Mouse (Mus musculus): ENCODE results near the gene Siglec1. TPM values are rescaled to one million over a fixed set of nuclear protein-coding genes. Genes with fewer than 3 reads are reported as not detected.
A peak's percentile ranks its signal among the peaks of the same experiment; 100 is the strongest.
"Not testable (repeated sequence)": the region's sequence is repeated elsewhere in the genome, so short reads cannot be mapped to it uniquely, and the experiment has no call there.

Siglec1 gene
- polyA plus RNA-seq, 1 experiment from 2014 or later = 0.04 TPM

- not testable (repeated sequence) for H3K4me2 ChIP-seq (ENCODE audit: low read depth); H3K9ac ChIP-seq (ENCODE audit: low read length); H3K4me3 ChIP-seq (ENCODE audit: low read depth, low read length); H3K27ac ChIP-seq (ENCODE audit: low read depth, low read length); H3K27me3 ChIP-seq (ENCODE audit: control insufficient read depth, insufficient read depth, low read length); DNase-seq (ENCODE audit: low spot score); H3K9me3 ChIP-seq (ENCODE audit: control insufficient read depth, low read length); H3K4me1 ChIP-seq (ENCODE audit: control insufficient read depth, insufficient read depth, low read length); ATAC-seq (ENCODE audit: insufficient read depth, low FRiP score, low TSS enrichment); H3K36me3 ChIP-seq (ENCODE audit: control insufficient read depth, insufficient read depth, low read length)
- 60% methylated on average over 4 of the region's 4 CpGs for whole genome bisulfite sequencing
These were observed 18.5 kb upstream of the Siglec1 start for GRCm38 (mm10) chr2:131105061-131105460.

- 91% methylated on average over 4 of the region's 4 CpGs for WGBS
- Histone ChIP-seq H3K4me3 (ENCODE audit: low read depth, low read length) (no peak overlapping the region), H3K9me3 (ENCODE audit: control insufficient read depth, low read length) (no peaks in the 10 kb centered on the region), H3K4me2 (ENCODE audit: low read depth) (no peak overlapping the region), H3K36me3 (ENCODE audit: control insufficient read depth, insufficient read depth, low read length) (no peaks in the 10 kb centered on the region), H3K9ac (ENCODE audit: low read length) (no peak overlapping the region), H3K27me3 (ENCODE audit: control insufficient read depth, insufficient read depth, low read length) (no peaks in the 10 kb centered on the region), H3K4me1 (ENCODE audit: control insufficient read depth, insufficient read depth, low read length) (no peaks in the 10 kb centered on the region), H3K27ac (ENCODE audit: low read depth, low read length) (no peak overlapping the region)
- DNase-seq (ENCODE audit: low spot score) = no peak
- ATAC-seq (ENCODE audit: insufficient read depth, low FRiP score, low TSS enrichment) = no peak
These were observed 17.5 kb upstream of the Siglec1 start for GRCm38 (mm10) chr2:131104021-131104420.

- H3K27ac ChIP-seq (ENCODE audit: low read depth, low read length) = no peak overlapping the region
- no peak for DNase-seq (ENCODE audit: low spot score)
- H3K9me3 ChIP-seq (ENCODE audit: control insufficient read depth, low read length) = no peaks in the 10 kb centered on the region
- no peaks in the 10 kb centered on the region for H3K36me3 ChIP-seq (ENCODE audit: control insufficient read depth, insufficient read depth, low read length)
- no peak overlapping the region for H3K9ac ChIP-seq (ENCODE audit: low read length)
- no peak for ATAC-seq (ENCODE audit: insufficient read depth, low FRiP score, low TSS enrichment)
- no peak overlapping the region for H3K4me3 ChIP-seq (ENCODE audit: low read depth, low read length)
- H3K4me1 ChIP-seq (ENCODE audit: control insufficient read depth, insufficient read depth, low read length) = no peaks in the 10 kb centered on the region
- no peak overlapping the region for H3K4me2 ChIP-seq (ENCODE audit: low read depth)
- 59% methylated on average over 3 of the region's 3 CpGs for WGBS
- no peaks in the 10 kb centered on the region for H3K27me3 ChIP-seq (ENCODE audit: control insufficient read depth, insufficient read depth, low read length)
These were observed 15.0 kb upstream of the Siglec1 start for GRCm38 (mm10) chr2:131101530-131101929.

GRCm38 (mm10) chr2:131097087-131097486 is 10.5 kb upstream of the Siglec1 start:
- H3K27ac ChIP-seq (ENCODE audit: low read depth, low read length) = no peak overlapping the region

GRCm38 (mm10) chr2:131096101-131096795 is 9.7 kb upstream of the Siglec1 start:
- no peak overlapping the region for H3K4me3 ChIP-seq (ENCODE audit: low read depth, low read length)
- H3K4me2 ChIP-seq (ENCODE audit: low read depth) = no peak overlapping the region
- no peak overlapping the region for H3K27ac ChIP-seq (ENCODE audit: low read depth, low read length)
- whole genome bisulfite sequencing = 11% methylated on average over 9 of the region's 9 CpGs
- peak overlapping the region; percentile 12; the same call in 1 of the 2 replicates for H3K9ac ChIP-seq (ENCODE audit: low read length)
- no peaks in the 10 kb centered on the region for H3K4me1 ChIP-seq (ENCODE audit: control insufficient read depth, insufficient read depth, low read length)
- peak; percentile 56 for DNase-seq (ENCODE audit: low spot score)
- H3K36me3 ChIP-seq (ENCODE audit: control insufficient read depth, insufficient read depth, low read length) = no peaks in the 10 kb centered on the region
- H3K9me3 ChIP-seq (ENCODE audit: control insufficient read depth, low read length) = no peaks in the 10 kb centered on the region
- no peaks in the 10 kb centered on the region for H3K27me3 ChIP-seq (ENCODE audit: control insufficient read depth, insufficient read depth, low read length)
- peak; percentile 61 for ATAC-seq (ENCODE audit: insufficient read depth, low FRiP score, low TSS enrichment)

More at GRCm38 (mm10) chr2:131097087-131097486, 10.5 kb upstream of the Siglec1 start:
- Histone ChIP-seq H3K4me3 (ENCODE audit: low read depth, low read length) (no peak overlapping the region), H3K9me3 (ENCODE audit: control insufficient read depth, low read length) (no peaks in the 10 kb centered on the region), H3K4me1 (ENCODE audit: control insufficient read depth, insufficient read depth, low read length) (no peaks in the 10 kb centered on the region), H3K9ac (ENCODE audit: low read length) (no peak overlapping the region; the same call in 1 of the 2 replicates), H3K36me3 (ENCODE audit: control insufficient read depth, insufficient read depth, low read length) (no peaks in the 10 kb centered on the region), H3K27me3 (ENCODE audit: control insufficient read depth, insufficient read depth, low read length) (no peaks in the 10 kb centered on the region), H3K4me2 (ENCODE audit: low read depth) (no peak overlapping the region)
- ATAC-seq (ENCODE audit: insufficient read depth, low FRiP score, low TSS enrichment) = no peak
- 80% methylated on average over 4 of the region's 4 CpGs for WGBS
- DNase-seq (ENCODE audit: low spot score) = no peak

GRCm38 (mm10) chr2:131094823-131095222 is 8.3 kb upstream of the Siglec1 start:
- Histone ChIP-seq H3K9me3 (ENCODE audit: control insufficient read depth, low read length) (no peaks in the 10 kb centered on the region), H3K27me3 (ENCODE audit: control insufficient read depth, insufficient read depth, low read length) (no peaks in the 10 kb centered on the region), H3K27ac (ENCODE audit: low read depth, low read length) (no peak overlapping the region), H3K36me3 (ENCODE audit: control insufficient read depth, insufficient read depth, low read length) (no peaks in the 10 kb centered on the region), H3K9ac (ENCODE audit: low read length) (no peak overlapping the region), H3K4me2 (ENCODE audit: low read depth) (no peak overlapping the region), H3K4me3 (ENCODE audit: low read depth, low read length) (no peak overlapping the region), H3K4me1 (ENCODE audit: control insufficient read depth, insufficient read depth, low read length) (no peaks in the 10 kb centered on the region)
- no peak for ATAC-seq (ENCODE audit: insufficient read depth, low FRiP score, low TSS enrichment)
- peak; percentile 80 for DNase-seq (ENCODE audit: low spot score)
- 0% methylated on average over 1 of the region's 1 CpGs for WGBS

GRCm38 (mm10) chr2:131093577-131093976 is 7.0 kb upstream of the Siglec1 start:
- Histone ChIP-seq H3K4me2 (ENCODE audit: low read depth) (no peak overlapping the region), H3K27ac (ENCODE audit: low read depth, low read length) (no peak overlapping the region), H3K9me3 (ENCODE audit: control insufficient read depth, low read length) (no peaks in the 10 kb centered on the region), H3K4me3 (ENCODE audit: low read depth, low read length) (no peak overlapping the region), H3K4me1 (ENCODE audit: control insufficient read depth, insufficient read depth, low read length) (no peaks in the 10 kb centered on the region), H3K36me3 (ENCODE audit: control insufficient read depth, insufficient read depth, low read length) (no peaks in the 10 kb centered on the region), H3K9ac (ENCODE audit: low read length) (no peak overlapping the region), H3K27me3 (ENCODE audit: control insufficient read depth, insufficient read depth, low read length) (no peaks in the 10 kb centered on the region)
- WGBS = 85% methylated on average over 5 of the region's 5 CpGs
- no peak for DNase-seq (ENCODE audit: low spot score)
- no peak for ATAC-seq (ENCODE audit: insufficient read depth, low FRiP score, low TSS enrichment)

- no peak for DNase-seq (ENCODE audit: low spot score)
- no peak overlapping the region for H3K4me2 ChIP-seq (ENCODE audit: low read depth)
- WGBS = 78% methylated on average over 3 of the region's 3 CpGs
These were observed 4.3 kb upstream of the Siglec1 start for GRCm38 (mm10) chr2:131090852-131091251.

GRCm38 (mm10) chr2:131089634-131090033 is 3.1 kb upstream of the Siglec1 start:
- WGBS = 95% methylated on average over 1 of the region's 1 CpGs
- no peaks in the 10 kb centered on the region for H3K36me3 ChIP-seq (ENCODE audit: control insufficient read depth, insufficient read depth, low read length)

More at GRCm38 (mm10) chr2:131090852-131091251, 4.3 kb upstream of the Siglec1 start:
- H3K4me3 ChIP-seq (ENCODE audit: low read depth, low read length) = no peak overlapping the region
- no peak for ATAC-seq (ENCODE audit: insufficient read depth, low FRiP score, low TSS enrichment)
- H3K4me1 ChIP-seq (ENCODE audit: control insufficient read depth, insufficient read depth, low read length) = no peaks in the 10 kb centered on the region
- H3K9me3 ChIP-seq (ENCODE audit: control insufficient read depth, low read length) = no peaks in the 10 kb centered on the region
- H3K36me3 ChIP-seq (ENCODE audit: control insufficient read depth, insufficient read depth, low read length) = no peaks in the 10 kb centered on the region
- no peak overlapping the region for H3K27ac ChIP-seq (ENCODE audit: low read depth, low read length)
- no peak overlapping the region for H3K9ac ChIP-seq (ENCODE audit: low read length)
- no peaks in the 10 kb centered on the region for H3K27me3 ChIP-seq (ENCODE audit: control insufficient read depth, insufficient read depth, low read length)

More at GRCm38 (mm10) chr2:131089634-131090033, 3.1 kb upstream of the Siglec1 start:
- no peak overlapping the region for H3K4me2 ChIP-seq (ENCODE audit: low read depth)
- no peaks in the 10 kb centered on the region for H3K27me3 ChIP-seq (ENCODE audit: control insufficient read depth, insufficient read depth, low read length)
- ATAC-seq (ENCODE audit: insufficient read depth, low FRiP score, low TSS enrichment) (no peak), DNase-seq (ENCODE audit: low spot score) (no peak)
- H3K4me3 ChIP-seq (ENCODE audit: low read depth, low read length) = no peak overlapping the region
- H3K9ac ChIP-seq (ENCODE audit: low read length) = no peak overlapping the region
- H3K27ac ChIP-seq (ENCODE audit: low read depth, low read length) = no peak overlapping the region
- no peaks in the 10 kb centered on the region for H3K9me3 ChIP-seq (ENCODE audit: control insufficient read depth, low read length)
- no peaks in the 10 kb centered on the region for H3K4me1 ChIP-seq (ENCODE audit: control insufficient read depth, insufficient read depth, low read length)

Measured in neural tube, embryonic 11.5 days (tissue).